Mouse (Mus musculus) small intestine, adult 2 months (tissue): Measurements from ENCODE around the gene Donson. TPM values are rescaled to one million over a fixed set of nuclear protein-coding genes. Genes with fewer than 3 reads are reported as not detected.
"Not testable (repeated sequence)": the region's sequence is repeated elsewhere in the genome, so short reads cannot be mapped to it uniquely, and the experiment has no call there.

Experiments
- H3K27ac ChIP-seq: fragments of 200-500 bp; 2 replicates; pipeline ENCODE4 v1.5.1; 2012; ENCODE audit warnings: low read depth, low read length, control low read depth, inconsistent platforms; ENCODE audit not compliant: insufficient read depth
- H3K27me3 ChIP-seq: fragments of 200-500 bp; 2 replicates; pipeline ENCODE4 v1.6.1; 2012; ENCODE audit warnings: mild to moderate bottlenecking, moderate library complexity, low read length, inconsistent platforms; ENCODE audit not compliant: control insufficient read depth, insufficient read depth
- H3K36me3 ChIP-seq: fragments of 200-500 bp; 2 replicates; pipeline ENCODE4 v1.6.1; 2012; ENCODE audit warnings: mild to moderate bottlenecking, low read length, control low read depth, inconsistent platforms; ENCODE audit not compliant: control insufficient read depth, insufficient read depth
- H3K4me1 ChIP-seq: fragments of 200-500 bp; 2 replicates; pipeline ENCODE4 v1.6.1; 2012; ENCODE audit warnings: low read length, inconsistent platforms, mixed read lengths; ENCODE audit not compliant: control insufficient read depth, insufficient read depth, insufficient read length
- H3K4me3 ChIP-seq: fragments of 200-500 bp; 2 replicates; pipeline ENCODE4 v1.5.1; 2012; ENCODE audit warnings: low read depth, mild to moderate bottlenecking, control low read depth, inconsistent platforms, low read length, moderate library complexity
- CTCF ChIP-seq: fragments of 200-500 bp; IDR thresholded peaks from 2 replicates; pipeline ENCODE4 v1.5.1; 2012; ENCODE audit warnings: low read depth, mild to moderate bottlenecking, control low read depth, inconsistent platforms, low read length, moderate library complexity, mixed read lengths; ENCODE audit not compliant: insufficient replicate concordance, insufficient read length; ENCODE audit errors: extremely low read depth
- POLR2A ChIP-seq: fragments of 200-500 bp; IDR thresholded peaks from 2 replicates; pipeline ENCODE4 v1.6.1; 2012; ENCODE audit warnings: low read depth, mild to moderate bottlenecking, control low read depth, inconsistent platforms, low read length, moderate library complexity
- WGBS: fragments of 180-500 bp; shearing (Covaris S2); methylation state at CpG from one replicate; pipeline ENCODE4 v1.1.7; 2018; 5-methylcytosine and 5-hydroxymethylcytosine counted together
- polyA plus RNA-seq: library from polyadenylated mRNA; depleted of rRNA; stranded (reverse); fragments of >200 nt; gene quantifications from 2 replicates; pipeline ENCODE4 v1.2.3, GENCODE M21; 2012

Donson gene
- polyA plus RNA-seq, 1 experiment = 8.6 TPM

- H3K36me3 ChIP-seq = peaks cover 12% of the 10 kb centered on the region
- no peak for TF ChIP-seq CTCF
- no peak; the same call in 1 of the 2 replicates for TF ChIP-seq POLR2A
- peak overlapping the region; percentile 97 for H3K27ac ChIP-seq
- no peaks in the 10 kb centered on the region for H3K27me3 ChIP-seq
- H3K4me3 ChIP-seq = peak overlapping the region; percentile 88
- H3K4me1 ChIP-seq = no peaks in the 10 kb centered on the region
- WGBS = under 1% methylated on average over 24 of the region's 25 CpGs
Observed at GRCm38 (mm10) chr16:91648220-91648550, 40.4 kb downstream of the Donson start.

GRCm38 (mm10) chr16:91647461-91648219, 40.9 kb downstream of the Donson start, which contains the start of gene Son:
Gene Son (plus strand): TSS chr16:91647506.
- Histone ChIP-seq H3K4me1 (no peaks in the 10 kb centered on the region), H3K4me3 (peak within 1 kb of the TSS; percentile 88), H3K27ac (peak within 1 kb of the TSS; percentile 97), H3K27me3 (no peaks in the 10 kb centered on the region), H3K36me3 (peaks cover 14% of the 10 kb centered on the region)
- peak; percentile 96 for TF ChIP-seq POLR2A
- TF ChIP-seq CTCF = peak; percentile 13; the same call in 1 of the 2 replicates
- under 1% methylated on average over 70 of the region's 70 CpGs for WGBS

DNA sequence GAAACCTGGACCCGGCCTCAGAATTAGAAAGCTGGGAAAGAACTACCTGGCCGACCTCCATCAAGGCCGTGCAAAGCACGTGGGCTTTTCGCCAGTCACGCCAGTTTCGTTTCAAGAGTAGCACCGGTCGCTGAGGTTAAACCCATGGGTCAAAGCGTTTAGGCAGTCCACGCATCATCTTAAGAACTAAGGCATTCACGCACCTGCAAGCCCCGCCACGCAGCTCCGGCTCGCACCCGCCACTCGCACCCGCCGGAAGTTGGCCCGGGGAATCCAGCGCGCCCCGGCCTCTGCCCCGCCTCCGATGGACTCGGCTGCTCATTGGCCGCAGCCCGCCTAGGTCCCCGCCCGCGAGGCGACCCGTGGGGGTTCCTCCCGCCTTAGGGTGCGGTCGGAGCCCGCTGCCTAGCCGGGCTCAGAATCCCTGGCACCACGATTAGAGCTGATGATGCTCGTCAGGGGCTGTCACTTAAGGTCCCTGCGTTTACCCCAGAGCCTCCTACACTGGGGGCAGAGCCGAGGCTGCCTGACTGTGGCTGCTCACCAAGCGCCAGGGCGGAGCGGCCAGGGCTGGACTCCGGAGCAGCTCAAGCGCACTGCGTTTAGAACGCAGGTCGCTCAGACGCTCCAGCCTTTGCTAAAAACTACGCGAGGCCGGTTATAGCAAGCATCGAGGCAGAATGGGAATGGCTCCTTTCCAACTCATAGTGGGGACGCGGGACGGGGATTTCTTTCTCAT, 41.7 kb downstream of the Donson start, which contains the start of gene Gart:
Gene Gart, minus strand, starts transcription at position 272 of the 739 bp plus-strand sequence.
- peak within 1 kb of the TSS; percentile 88 for H3K4me3 ChIP-seq
- no peaks in the 10 kb centered on the region for H3K4me1 ChIP-seq
- no peaks in the 10 kb centered on the region for H3K27me3 ChIP-seq
- TF ChIP-seq POLR2A (peak; percentile 98), CTCF (no peak)
- under 1% methylated on average over 59 of the region's 59 CpGs for WGBS
- H3K36me3 ChIP-seq = peaks cover 9% of the 10 kb centered on the region
- peak within 1 kb of the TSS; percentile 97 for H3K27ac ChIP-seq

DNA sequence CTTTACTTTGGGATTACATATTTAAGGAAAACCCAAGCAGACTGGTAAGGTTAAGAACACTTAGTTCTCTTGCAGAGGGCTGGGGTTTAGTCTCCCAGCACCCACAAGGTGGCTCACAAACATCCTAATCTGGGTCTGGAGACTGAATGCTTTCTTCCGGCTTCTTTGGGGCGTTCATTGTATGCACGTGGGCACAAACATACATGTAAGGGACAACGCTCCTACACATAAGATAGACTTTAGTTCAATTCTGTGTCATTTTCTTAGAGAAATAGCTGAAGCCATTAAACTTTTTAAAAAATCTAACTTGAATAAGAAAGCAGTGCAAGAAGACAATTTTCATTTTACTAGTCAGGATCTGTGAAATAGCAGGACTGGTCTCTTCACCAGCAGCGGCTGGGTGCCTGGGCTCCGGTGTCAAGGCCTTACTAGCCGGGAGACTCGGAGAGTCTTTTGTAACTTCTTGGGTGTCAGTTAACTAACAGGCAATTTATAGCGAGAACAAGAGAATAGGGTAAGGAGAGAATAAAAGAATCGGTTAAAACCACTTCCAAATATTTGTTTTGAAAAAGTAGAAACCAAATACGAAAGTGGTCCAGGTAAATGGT, 42.5 kb downstream of the Donson start:
- WGBS = 1% methylated on average over 11 of the region's 11 CpGs
- Histone ChIP-seq H3K27me3 (no peaks in the 10 kb centered on the region), H3K4me3 (peak overlapping the region; percentile 70), H3K27ac (peak overlapping the region; percentile 18; the same call in 1 of the 2 replicates), H3K4me1 (no peaks in the 10 kb centered on the region), H3K36me3 (peaks cover 10% of the 10 kb centered on the region)
- TF ChIP-seq POLR2A = no peak
- TF ChIP-seq CTCF = no peak

- not testable (repeated sequence) for H3K27me3 ChIP-seq, H3K27ac ChIP-seq, H3K4me1 ChIP-seq, H3K4me3 ChIP-seq
- peaks cover 14% of the 10 kb centered on the region for H3K36me3 ChIP-seq
- 25% methylated on average over 1 of the region's 2 CpGs for WGBS
Observed at GRCm38 (mm10) chr16:91645420-91645819, 43.1 kb downstream of the Donson start.

DNA sequence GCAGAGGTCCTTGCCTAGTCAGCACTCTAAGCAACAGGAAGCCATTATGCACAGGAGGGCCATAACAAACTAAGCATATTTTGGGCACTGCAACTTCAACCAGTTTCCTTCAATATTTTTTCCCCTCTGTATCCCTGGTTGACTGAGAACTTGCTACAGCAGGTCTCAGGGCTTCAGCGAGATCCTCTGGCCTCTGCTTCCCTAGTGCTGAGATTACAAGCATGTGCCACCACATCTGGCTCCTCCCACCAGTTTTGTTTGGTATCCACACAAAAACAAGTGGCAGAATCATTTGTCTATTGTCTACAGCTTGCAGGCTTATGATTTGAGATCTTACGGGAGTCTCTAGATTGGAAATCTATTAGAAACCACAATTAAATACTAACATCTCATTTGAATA, 43.7 kb downstream of the Donson start:
- TF ChIP-seq POLR2A (no peak), CTCF (no peak)
- Histone ChIP-seq H3K36me3 (peaks cover 18% of the 10 kb centered on the region), H3K4me1 (no peaks in the 10 kb centered on the region), H3K4me3 (no peak overlapping the region), H3K27ac (no peak overlapping the region), H3K27me3 (no peaks in the 10 kb centered on the region)
- 74% methylated on average over 2 of the region's 2 CpGs for WGBS

GRCm38 (mm10) chr16:91640171-91640570, 48.4 kb downstream of the Donson start:
- Histone ChIP-seq H3K36me3 (peaks cover 45% of the 10 kb centered on the region), H3K4me3 (no peak overlapping the region), H3K27me3 (no peaks in the 10 kb centered on the region), H3K4me1 (no peaks in the 10 kb centered on the region), H3K27ac (no peak overlapping the region)
- WGBS = 92% methylated on average over 8 of the region's 8 CpGs
- TF ChIP-seq CTCF = no peak
- no peak for TF ChIP-seq POLR2A
